Mouse (Mus musculus): ENCODE data around the gene Tuba3b. TPM values are rescaled to one million over a fixed set of nuclear protein-coding genes. Genes with fewer than 3 reads are reported as not detected.

Gene Tuba3b
- polyA plus RNA-seq, 1 experiment from 2014 or later: not detected

DNA sequence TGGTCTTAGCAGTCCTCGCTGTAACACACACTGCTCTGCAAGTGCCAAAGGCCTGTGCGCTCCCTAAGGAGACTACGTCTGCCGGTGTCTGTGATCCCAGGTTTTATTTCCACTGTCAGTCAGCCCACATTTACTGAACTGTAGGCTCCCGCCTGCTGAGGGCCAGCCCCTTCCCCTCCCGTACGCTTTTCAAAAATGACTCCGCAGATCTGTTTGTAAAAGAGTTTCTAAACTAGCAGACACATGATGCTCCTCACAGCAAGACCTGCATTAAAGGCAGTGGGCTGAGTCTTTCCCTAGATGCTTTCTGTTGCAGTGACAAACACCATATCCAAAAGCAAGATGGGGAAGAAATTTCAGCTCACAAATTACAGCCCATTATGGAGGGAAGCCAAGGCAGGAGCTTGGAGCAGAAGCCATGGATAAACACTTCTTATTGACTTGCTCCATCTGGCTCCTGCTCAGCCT, 23.0 kb upstream of the Tuba3b start:
- Histone ChIP-seq H3K9me3 (ENCODE audit: low read depth, low read length) (no peaks in the 10 kb centered on the region), H3K4me2 (no peak overlapping the region), H3K4me3 (ENCODE audit: low read depth, low read length) (no peak overlapping the region), H3K27me3 (ENCODE audit: insufficient read depth, low read length) (no peaks in the 10 kb centered on the region), H3K9ac (no peak overlapping the region), H3K4me1 (ENCODE audit: insufficient read depth) (peaks cover 27% of the 10 kb centered on the region), H3K27ac (ENCODE audit: low read depth) (peak overlapping the region; percentile 72), H3K36me3 (ENCODE audit: insufficient read depth) (no peaks in the 10 kb centered on the region)
- TF ChIP-seq CTCF (IDR thresholded peaks at IDR 0.05; ENCODE audit: low read depth): no peak
- 35% methylated on average over 8 of the region's 8 CpGs for WGBS
- DNase-seq: peak; percentile 92
- peak; percentile 72 for ATAC-seq (ENCODE audit: insufficient read depth)

GRCm38 (mm10) chr6:145593991-145594390, 21.6 kb upstream of the Tuba3b start:
- 45% methylated on average over 7 of the region's 7 CpGs for WGBS
- Histone ChIP-seq H3K27ac (ENCODE audit: low read depth) (peak overlapping the region; percentile 50; the same call in 1 of the 2 replicates), H3K36me3 (ENCODE audit: insufficient read depth) (no peaks in the 10 kb centered on the region), H3K9me3 (ENCODE audit: low read depth, low read length) (no peaks in the 10 kb centered on the region), H3K4me2 (no peak overlapping the region), H3K4me1 (ENCODE audit: insufficient read depth) (peaks cover 33% of the 10 kb centered on the region), H3K27me3 (ENCODE audit: insufficient read depth, low read length) (no peaks in the 10 kb centered on the region), H3K4me3 (ENCODE audit: low read depth, low read length) (no peak overlapping the region), H3K9ac (no peak overlapping the region)
- no peak for TF ChIP-seq CTCF (IDR thresholded peaks at IDR 0.05; ENCODE audit: low read depth)
- ATAC-seq (ENCODE audit: insufficient read depth) (no peak), DNase-seq (peak; percentile 37)

DNA sequence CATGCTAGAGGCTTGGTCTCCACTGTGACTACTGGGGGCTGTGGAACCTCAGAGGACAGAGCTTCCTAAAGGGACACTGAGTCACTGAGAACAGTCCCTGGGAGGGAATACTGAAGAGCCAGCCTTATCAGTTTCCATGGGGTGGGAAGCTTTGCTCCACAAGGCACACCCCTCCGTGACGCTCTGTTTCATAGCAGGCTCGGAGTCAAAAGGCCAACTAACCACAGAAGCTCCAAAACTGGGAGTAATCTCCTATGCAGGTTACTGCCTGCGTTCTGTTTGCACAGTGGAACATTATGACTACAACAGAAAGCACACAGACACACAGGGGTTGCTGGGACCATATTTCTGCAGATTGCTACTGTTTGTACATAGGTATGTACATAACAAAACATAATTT, 19.7 kb upstream of the Tuba3b start:
- Histone ChIP-seq H3K27me3 (ENCODE audit: insufficient read depth, low read length) (no peaks in the 10 kb centered on the region), H3K9me3 (ENCODE audit: low read depth, low read length) (no peaks in the 10 kb centered on the region), H3K4me1 (ENCODE audit: insufficient read depth) (peaks cover 30% of the 10 kb centered on the region), H3K9ac (no peak overlapping the region), H3K4me3 (ENCODE audit: low read depth, low read length) (no peak overlapping the region), H3K27ac (ENCODE audit: low read depth) (peak overlapping the region; percentile 64; the same call in 1 of the 2 replicates), H3K4me2 (no peak overlapping the region), H3K36me3 (ENCODE audit: insufficient read depth) (no peaks in the 10 kb centered on the region)
- no peak for TF ChIP-seq CTCF (IDR thresholded peaks at IDR 0.05; ENCODE audit: low read depth)
- DNase-seq: no peak
- WGBS: 40% methylated on average over 4 of the region's 4 CpGs
- ATAC-seq (ENCODE audit: insufficient read depth): no peak

DNA sequence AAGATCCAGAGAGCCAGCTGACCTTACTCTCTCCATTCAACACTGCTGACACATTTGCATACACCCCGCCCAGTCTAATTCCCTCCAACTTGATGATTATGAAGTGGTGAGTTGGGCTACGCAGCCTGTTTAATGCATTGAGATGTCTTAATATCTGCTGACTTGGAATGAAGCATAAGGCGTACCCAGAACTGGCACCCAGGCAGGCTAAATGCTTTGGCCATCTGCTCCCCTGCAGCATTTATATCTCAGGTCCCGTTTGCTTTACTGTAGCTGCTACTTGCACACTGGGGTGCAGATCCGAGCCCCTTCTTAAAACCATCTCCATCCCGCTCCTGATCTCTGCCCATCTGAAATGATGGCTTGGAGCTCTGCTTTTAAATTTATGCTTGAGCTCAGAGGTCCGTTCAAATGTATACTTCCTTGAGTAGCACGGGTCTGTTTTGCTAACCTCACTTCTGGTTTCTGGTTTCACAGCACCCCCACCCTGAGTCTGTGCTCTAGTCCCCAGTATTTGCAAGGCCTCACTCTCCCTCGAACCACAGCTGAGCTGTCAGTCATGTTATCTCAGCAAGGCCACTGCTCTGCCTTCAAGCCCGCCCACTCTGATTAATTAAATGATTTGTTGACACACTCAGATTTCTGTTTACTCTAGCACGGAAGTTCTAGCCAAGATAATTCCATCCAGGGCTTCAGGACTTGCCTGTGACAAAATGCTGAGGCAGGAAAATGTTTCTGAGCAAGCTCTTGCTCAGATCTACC, 16.6 kb upstream of the Tuba3b start:
- Histone ChIP-seq H3K4me1 (ENCODE audit: insufficient read depth) (peaks cover 17% of the 10 kb centered on the region), H3K27me3 (ENCODE audit: insufficient read depth, low read length) (no peaks in the 10 kb centered on the region), H3K27ac (ENCODE audit: low read depth) (peak overlapping the region; percentile 70), H3K4me2 (no peak overlapping the region), H3K9ac (no peak overlapping the region), H3K4me3 (ENCODE audit: low read depth, low read length) (no peak overlapping the region), H3K9me3 (ENCODE audit: low read depth, low read length) (no peaks in the 10 kb centered on the region), H3K36me3 (ENCODE audit: insufficient read depth) (no peaks in the 10 kb centered on the region)
- peak; percentile 87 for DNase-seq
- 26% methylated on average over 11 of the region's 11 CpGs for WGBS
- no peak for TF ChIP-seq CTCF (IDR thresholded peaks at IDR 0.05; ENCODE audit: low read depth)
- peak; percentile 86 for ATAC-seq (ENCODE audit: insufficient read depth)

- Histone ChIP-seq H3K4me2 (no peak overlapping the region), H3K9me3 (ENCODE audit: low read depth, low read length) (no peaks in the 10 kb centered on the region), H3K36me3 (ENCODE audit: insufficient read depth) (no peaks in the 10 kb centered on the region), H3K4me1 (ENCODE audit: insufficient read depth) (no peaks in the 10 kb centered on the region), H3K27ac (ENCODE audit: low read depth) (no peak overlapping the region), H3K4me3 (ENCODE audit: low read depth, low read length) (no peak overlapping the region), H3K27me3 (ENCODE audit: insufficient read depth, low read length) (no peaks in the 10 kb centered on the region), H3K9ac (no peak overlapping the region)
- no peak for ATAC-seq (ENCODE audit: insufficient read depth)
- DNase-seq: no peak
- no peak for TF ChIP-seq CTCF (IDR thresholded peaks at IDR 0.05; ENCODE audit: low read depth)
- 48% methylated on average over 2 of the region's 2 CpGs for WGBS
These were observed 11.4 kb upstream of the Tuba3b start for GRCm38 (mm10) chr6:145604126-145604525.

DNA sequence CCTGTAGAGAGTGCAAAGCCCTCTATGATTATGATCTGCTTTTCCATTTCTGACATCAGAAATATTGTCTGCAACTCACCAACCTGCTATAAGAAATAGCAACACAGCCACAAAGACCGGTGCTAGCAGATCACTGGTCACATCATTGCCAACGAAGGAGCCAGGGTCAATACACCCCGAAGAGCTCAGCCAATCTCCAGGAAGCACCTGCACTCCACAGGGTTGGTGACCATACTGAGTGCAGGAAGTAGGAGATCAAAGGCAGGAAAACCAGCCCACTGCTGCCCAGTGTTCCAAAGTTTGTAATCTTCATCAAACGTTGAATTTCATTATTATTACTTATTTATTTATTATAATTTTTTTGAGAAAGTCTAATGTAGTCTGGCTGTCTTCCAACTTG, 10.9 kb upstream of the Tuba3b start:
- Histone ChIP-seq H3K4me3 (ENCODE audit: low read depth, low read length) (no peak overlapping the region), H3K4me1 (ENCODE audit: insufficient read depth) (no peaks in the 10 kb centered on the region), H3K9ac (no peak overlapping the region), H3K27ac (ENCODE audit: low read depth) (no peak overlapping the region), H3K4me2 (no peak overlapping the region), H3K36me3 (ENCODE audit: insufficient read depth) (no peaks in the 10 kb centered on the region), H3K9me3 (ENCODE audit: low read depth, low read length) (no peaks in the 10 kb centered on the region), H3K27me3 (ENCODE audit: insufficient read depth, low read length) (no peaks in the 10 kb centered on the region)
- ATAC-seq (ENCODE audit: insufficient read depth): peak; percentile 63; the same call in 1 of the 2 replicates
- no peak for TF ChIP-seq CTCF (IDR thresholded peaks at IDR 0.05; ENCODE audit: low read depth)
- DNase-seq: peak; percentile 49
- 61% methylated on average over 4 of the region's 4 CpGs for WGBS

DNA sequence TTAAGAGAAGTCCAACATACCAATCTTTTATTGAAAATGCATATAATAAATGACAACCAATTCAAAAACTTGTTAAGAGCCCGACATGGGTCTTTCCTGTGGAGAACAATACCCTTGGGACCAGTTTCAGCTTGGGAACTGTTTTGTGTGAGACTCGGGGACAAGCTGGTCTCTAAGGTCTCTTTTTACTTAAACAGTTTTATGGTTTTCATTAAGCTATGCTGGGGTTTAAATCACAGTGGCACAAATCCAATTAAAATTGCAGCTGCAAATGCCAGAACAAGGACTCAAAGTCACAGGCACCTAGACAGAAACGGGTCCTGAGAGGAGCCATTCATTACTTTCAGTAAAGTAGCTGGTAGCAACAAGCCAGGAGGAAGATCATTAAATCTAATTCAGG, 10.4 kb upstream of the Tuba3b start:
- 64% methylated on average over 3 of the region's 3 CpGs for WGBS
- TF ChIP-seq CTCF (IDR thresholded peaks at IDR 0.05; ENCODE audit: low read depth): no peak
- no peaks in the 10 kb centered on the region for H3K27me3 ChIP-seq (ENCODE audit: insufficient read depth, low read length)
- no peaks in the 10 kb centered on the region for H3K36me3 ChIP-seq (ENCODE audit: insufficient read depth)
- DNase-seq (no peak), ATAC-seq (ENCODE audit: insufficient read depth) (no peak)
- no peaks in the 10 kb centered on the region for H3K4me1 ChIP-seq (ENCODE audit: insufficient read depth)
- no peaks in the 10 kb centered on the region for H3K9me3 ChIP-seq (ENCODE audit: low read depth, low read length)
- H3K9ac ChIP-seq: no peak overlapping the region
- H3K27ac ChIP-seq (ENCODE audit: low read depth): no peak overlapping the region
- H3K4me2 ChIP-seq: no peak overlapping the region
- H3K4me3 ChIP-seq (ENCODE audit: low read depth, low read length): no peak overlapping the region
